Mouse (Mus musculus): ENCODE results near the gene Otud7a.

Gene Otud7a

DNA sequence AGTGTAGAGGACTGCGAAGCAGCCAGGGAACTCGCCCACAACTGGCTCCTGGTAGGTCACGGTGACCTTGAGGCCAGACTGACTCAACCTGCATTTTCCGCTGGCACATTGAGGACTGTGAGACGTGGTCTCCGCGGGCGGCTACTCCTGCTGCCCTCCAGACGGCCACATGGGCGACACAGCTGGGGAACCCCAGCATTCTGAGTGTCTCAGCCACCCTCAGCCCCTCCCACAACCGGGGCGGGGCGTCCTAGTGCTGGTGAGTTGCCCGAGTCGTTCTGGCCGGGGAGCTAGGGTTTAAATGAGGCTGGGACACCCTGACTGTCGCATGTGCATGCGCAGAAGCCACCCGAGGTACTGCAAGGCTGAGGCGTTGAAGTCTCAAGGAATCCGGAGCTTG, 358.2 kb downstream of the Otud7a start:
- ChIA-PET CTCF (interaction anchor here in 2 of 4 experiments (0.6 to 1.3 kb wide), 5 partner anchors 10 to 52 kb away, joined by 3 to 5 read pairs (median 5); no protein-coding TSS in a partner anchor), POLR2A (interaction anchor here in 2 of 4 experiments (0.8 to 2.1 kb wide), 13 partner anchors 10 to 589 kb away, joined by 3 to 12 read pairs (median 5); partner anchors contain the start of genes Mcee (in 1 of the 2) and Mphosph10 (in 1 of the 2))

Measured in embryonic stem cell, embryonic (primary cell).